Mouse (Mus musculus) myocyte (in vitro differentiated cells): Measurements from ENCODE around the gene Rimklb.

ENCODE experiments used
- MAX ChIP-seq: IDR thresholded peaks from one replicate; pipeline ENCODE4 v1.6.1; 2011; ENCODE audit warnings: low read depth, mild to moderate bottlenecking, control low read depth
- MYOG ChIP-seq, 3 experiments: IDR thresholded peaks; one replicate each; pipeline ENCODE4 v1.6.1; 2011; ENCODE audit warnings: control low read depth in 2 of 3, low read depth in 2 of 3, mild to moderate bottlenecking in 2 of 3; ENCODE audit not compliant: insufficient read length in 2 of 3, control insufficient read depth in 1 of 3, insufficient read depth in 1 of 3
- POLR2A ChIP-seq: IDR thresholded peaks from one replicate; pipeline ENCODE4 v1.6.1; 2011; ENCODE audit warnings: low read depth, mild to moderate bottlenecking, control low read depth, moderate library complexity; ENCODE audit not compliant: insufficient read length
- POLR2AphosphoS2 ChIP-seq: IDR thresholded peaks from one replicate; pipeline ENCODE4 v1.6.1; 2011; ENCODE audit warnings: low read depth, control low read depth; ENCODE audit not compliant: insufficient read length
- TCF12 ChIP-seq: IDR thresholded peaks from one replicate; pipeline ENCODE4 v1.6.1; 2011; ENCODE audit warnings: mild to moderate bottlenecking, control low read depth; ENCODE audit not compliant: poor library complexity, insufficient read depth, severe bottlenecking

- TF ChIP-seq MAX: no peak
- no peak for TF ChIP-seq POLR2A
- no peak for TF ChIP-seq MYOG (IDR thresholded peaks at IDR 0.05; ENCODE audit: control insufficient read depth in 1 of 3, insufficient read depth in 1 of 3, insufficient read length in 2 of 3, low read depth in 2 of 3)
- no peak for TF ChIP-seq TCF12
- no peak for TF ChIP-seq POLR2AphosphoS2
These were observed 19.1 kb upstream of the Rimklb start for GRCm38 (mm10) chr6:122517668-122518067.
